Mouse (Mus musculus) midbrain, embryonic 11.5 days (tissue): ENCODE measurements at regions not wholly inside any gene's neighbourhood (a gene's known extent, or its start where the extent isn't known, plus 50 kb on each side); places are given as distances from the start of the nearest gene placed in this dataset.

Experiments used
- ATAC-seq: fragments of 200-750 bp; cut with Nextera tagmentation; 2 replicates; pipeline ENCODE4 v1.8.0; 2017; ENCODE audit warnings: moderate TSS enrichment, moderate library complexity; ENCODE audit not compliant: low FRiP score
- DNase-seq: peaks from one replicate; pipeline ENCODE4 v3.0.0; 2015; ENCODE audit warnings: low spot score; ENCODE audit errors: missing footprints
- H3K27ac ChIP-seq: fragments of 300-500 bp; sonication (generic); 2 replicates; pipeline ENCODE4 v1.5.1; 2014; ENCODE audit warnings: low read depth, low read length
- H3K27me3 ChIP-seq: fragments of 300-500 bp; sonication (generic); 2 replicates; pipeline ENCODE4 v1.6.1; 2014; ENCODE audit warnings: mild to moderate bottlenecking, low read length, moderate library complexity, mixed read lengths; ENCODE audit not compliant: control insufficient read depth, insufficient read depth
- H3K36me3 ChIP-seq: fragments of 300-500 bp; sonication (generic); 2 replicates; pipeline ENCODE4 v1.6.1; 2014; ENCODE audit warnings: mild to moderate bottlenecking, low read length, moderate library complexity, mixed read lengths; ENCODE audit not compliant: control insufficient read depth, insufficient read depth
- H3K4me1 ChIP-seq: fragments of 300-500 bp; sonication (generic); 2 replicates; pipeline ENCODE4 v1.6.1; 2014; ENCODE audit warnings: low read length; ENCODE audit not compliant: control insufficient read depth, insufficient read depth
- H3K4me2 ChIP-seq: fragments of 300-500 bp; sonication (generic); 2 replicates; pipeline ENCODE4 v1.6.1; 2014; ENCODE audit warnings: mild to moderate bottlenecking, moderate library complexity
- H3K4me3 ChIP-seq: fragments of 300-500 bp; sonication (generic); 2 replicates; pipeline ENCODE4 v1.5.1; 2014; ENCODE audit warnings: low read depth, low read length
- H3K9ac ChIP-seq: fragments of 300-500 bp; sonication (generic); 2 replicates; pipeline ENCODE4 v1.6.1; 2014; ENCODE audit warnings: low read length
- H3K9me3 ChIP-seq: fragments of 300-500 bp; sonication (generic); 2 replicates; pipeline ENCODE4 v1.6.1; 2016; ENCODE audit warnings: low read length; ENCODE audit not compliant: control insufficient read depth
- WGBS: fragments of 180-500 bp; shearing (Covaris S2); extraction: QIAGEN DNeasy Blood & Tissue Kit; methylation state at CpG from one replicate; pipeline ENCODE4 v1.1.7; 2014; 5-methylcytosine and 5-hydroxymethylcytosine counted together

- Histone ChIP-seq H3K9me3 (no peaks in the 10 kb centered on the region), H3K4me1 (no peaks in the 10 kb centered on the region), H3K27me3 (no peaks in the 10 kb centered on the region), H3K27ac (no peak overlapping the region), H3K36me3 (no peaks in the 10 kb centered on the region), H3K9ac (no peak overlapping the region), H3K4me2 (no peak overlapping the region), H3K4me3 (no peak overlapping the region)
- DNase-seq (no peak), ATAC-seq (no peak)
- 73% methylated on average over 1 of the region's 1 CpGs for WGBS
Measured at GRCm38 (mm10) chr6:26490321-26490720, 681.3 kb upstream of the Pot1a start.

- no peak for ATAC-seq
- Histone ChIP-seq H3K4me3 (no peak overlapping the region), H3K9ac (no peak overlapping the region), H3K4me2 (no peak overlapping the region), H3K36me3 (no peaks in the 10 kb centered on the region), H3K27ac (no peak overlapping the region), H3K9me3 (no peaks in the 10 kb centered on the region), H3K27me3 (no peaks in the 10 kb centered on the region), H3K4me1 (no peaks in the 10 kb centered on the region)
- WGBS: 98% methylated on average over 1 of the region's 1 CpGs
- DNase-seq: no peak
Measured at GRCm38 (mm10) chr6:26484451-26484850, 675.4 kb upstream of the Pot1a start.

- WGBS: 57% methylated on average over 7 of the region's 7 CpGs
- Histone ChIP-seq H3K4me1 (no peaks in the 10 kb centered on the region), H3K4me3 (no peak overlapping the region), H3K9me3 (no peaks in the 10 kb centered on the region), H3K9ac (no peak overlapping the region), H3K27ac (no peak overlapping the region), H3K4me2 (no peak overlapping the region), H3K36me3 (no peaks in the 10 kb centered on the region), H3K27me3 (no peaks in the 10 kb centered on the region)
- no peak for DNase-seq
- peak; percentile 72; the same call in 1 of the 2 replicates for ATAC-seq
Measured at GRCm38 (mm10) chr6:26441133-26441875, 632.3 kb upstream of the Pot1a start.

GRCm38 (mm10) chr6:26440445-26440844, 631.4 kb upstream of the Pot1a start:
- Histone ChIP-seq H3K27ac (no peak overlapping the region), H3K9ac (no peak overlapping the region), H3K36me3 (no peaks in the 10 kb centered on the region), H3K27me3 (no peaks in the 10 kb centered on the region), H3K4me2 (no peak overlapping the region), H3K9me3 (no peaks in the 10 kb centered on the region), H3K4me3 (no peak overlapping the region), H3K4me1 (no peaks in the 10 kb centered on the region)
- DNase-seq (peak; percentile 83), ATAC-seq (peak; percentile 84)
- WGBS: 52% methylated on average over 3 of the region's 3 CpGs
